Mouse (Mus musculus): ENCODE data around the gene Ncbp3.

Ncbp3 gene

DNA sequence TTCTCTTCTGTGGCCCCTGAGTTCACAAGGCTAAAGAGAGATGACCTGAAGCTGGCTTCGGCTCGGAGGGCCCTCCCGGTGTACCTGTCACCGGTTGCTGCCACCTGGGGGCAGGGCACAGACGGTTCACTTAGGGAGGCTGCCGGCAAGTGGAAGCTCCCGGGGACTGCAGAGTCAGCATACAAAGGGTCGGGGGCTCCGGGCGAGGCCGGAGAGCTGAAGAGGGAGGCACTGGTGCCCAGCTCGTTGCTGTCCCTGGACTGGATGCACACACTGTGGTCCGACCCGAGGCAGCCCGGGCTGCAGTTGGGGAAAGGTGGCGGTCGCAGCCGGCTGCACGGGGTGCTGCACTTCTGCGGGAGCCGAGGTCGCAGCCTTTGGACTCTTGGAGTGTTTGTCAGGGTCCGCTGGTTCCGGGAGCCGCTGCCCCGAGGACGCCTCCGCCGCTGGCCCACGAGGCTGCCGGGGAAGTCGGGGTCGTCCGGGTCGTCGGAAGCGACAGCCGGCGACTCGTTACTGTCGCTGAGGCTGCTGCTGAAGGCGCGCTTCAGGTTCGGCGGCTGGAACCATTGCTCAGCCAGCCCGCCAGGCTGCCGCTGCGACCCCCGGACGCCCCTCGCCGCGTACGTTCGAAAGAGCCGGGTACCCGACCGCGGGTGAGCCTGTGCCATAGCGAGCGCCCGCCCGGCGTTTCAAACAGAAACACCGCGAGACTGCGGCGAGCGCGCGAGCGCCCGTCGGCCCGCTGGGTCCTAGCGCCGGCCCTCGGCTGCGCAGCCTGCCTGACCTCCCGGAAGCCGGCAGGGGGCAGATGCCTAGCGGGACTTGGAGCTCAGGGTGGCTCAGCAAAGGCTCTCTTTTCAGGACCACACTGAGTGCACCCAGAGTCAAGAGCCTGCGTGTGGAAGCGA is 90.3 kb downstream of the Ncbp3 start, which contains the start of gene Haspin:
TSS of gene Haspin (minus strand) at position 704 of the 911 bp plus-strand sequence.
- DNase-seq (ENCODE audit: low spot score): peak; percentile 91
